Mouse (Mus musculus): ENCODE results near the gene Pip4k2c. TPM values are rescaled to one million over a fixed set of nuclear protein-coding genes. Genes with fewer than 3 reads are reported as not detected.
"Not testable (repeated sequence)": the region's sequence is repeated elsewhere in the genome, so short reads cannot be mapped to it uniquely, and the experiment has no call there.

The Pip4k2c gene
- polyA plus RNA-seq, 1 experiment from 2014 or later = 22.9 TPM

- no peak for ATAC-seq (ENCODE audit: insufficient number of reproducible peaks, insufficient read depth, low FRiP score, low read depth)
- H3K36me3 ChIP-seq (ENCODE audit: control insufficient read depth, insufficient read depth, low read length) = no peaks in the 10 kb centered on the region
- H3K27me3 ChIP-seq (ENCODE audit: control insufficient read depth, insufficient read depth, low read length) = peaks cover 38% of the 10 kb centered on the region
- no peaks in the 10 kb centered on the region for H3K9me3 ChIP-seq (ENCODE audit: control insufficient read depth, low read depth, low read length)
- peak overlapping the region; percentile 72; the same call in 1 of the 2 replicates for H3K9ac ChIP-seq (replicated peaks; ENCODE audit: low read depth, low read length)
- H3K27ac ChIP-seq (ENCODE audit: low read length) = no peak overlapping the region; the same call in 1 of the 2 replicates
- peak overlapping the region; percentile 100 for H3K4me2 ChIP-seq (replicated peaks; ENCODE audit: low read depth, low read length)
- 5% methylated on average over 11 of the region's 11 CpGs for WGBS
- H3K4me3 ChIP-seq (ENCODE audit: low read depth, low read length) = peak overlapping the region; percentile 67
- H3K4me1 ChIP-seq (ENCODE audit: control insufficient read depth, insufficient read depth, low read length) = peaks cover 9% of the 10 kb centered on the region
Measured at GRCm38 (mm10) chr10:127166404-127166715, 45.0 kb downstream of the Pip4k2c start.

GRCm38 (mm10) chr10:127165654-127166403 lies 45.6 kb downstream of the Pip4k2c start:
- peak overlapping the region; percentile 67 for H3K4me3 ChIP-seq (ENCODE audit: low read depth, low read length)
- peaks cover 8% of the 10 kb centered on the region for H3K4me1 ChIP-seq (ENCODE audit: control insufficient read depth, insufficient read depth, low read length)
- peak overlapping the region; percentile 72 for H3K9ac ChIP-seq (replicated peaks; ENCODE audit: low read depth, low read length)
- peak overlapping the region; percentile 100 for H3K4me2 ChIP-seq (replicated peaks; ENCODE audit: low read depth, low read length)
- peak overlapping the region; percentile 66; the same call in 1 of the 2 replicates for H3K27ac ChIP-seq (ENCODE audit: low read length)
- H3K9me3 ChIP-seq (ENCODE audit: control insufficient read depth, low read depth, low read length) = no peaks in the 10 kb centered on the region
- peak; percentile 38 for ATAC-seq (ENCODE audit: insufficient number of reproducible peaks, insufficient read depth, low FRiP score, low read depth)
- under 1% methylated on average over 56 of the region's 56 CpGs for WGBS
- H3K27me3 ChIP-seq (ENCODE audit: control insufficient read depth, insufficient read depth, low read length) = peaks cover 38% of the 10 kb centered on the region
- no peaks in the 10 kb centered on the region for H3K36me3 ChIP-seq (ENCODE audit: control insufficient read depth, insufficient read depth, low read length)

DNA sequence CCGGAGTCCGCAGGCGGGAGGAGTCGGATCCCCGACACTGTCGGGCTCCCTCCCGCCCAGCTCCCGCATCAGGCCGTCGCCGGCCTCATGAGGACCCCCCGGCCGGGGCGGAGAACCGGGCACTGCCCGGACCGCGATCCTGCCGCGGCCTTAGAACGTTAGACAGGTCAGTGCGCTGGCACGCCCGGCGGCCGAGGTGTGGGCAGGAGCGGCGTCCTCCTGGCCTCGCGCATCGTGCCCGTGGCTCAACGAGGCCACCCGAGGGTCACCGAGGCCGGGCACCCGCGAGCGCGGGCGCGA lies 46.1 kb downstream of the Pip4k2c start:
- H3K4me1 ChIP-seq (ENCODE audit: control insufficient read depth, insufficient read depth, low read length) = peaks cover 3% of the 10 kb centered on the region
- under 1% methylated on average over 40 of the region's 42 CpGs for WGBS
- H3K9ac ChIP-seq (replicated peaks; ENCODE audit: low read depth, low read length) = peak overlapping the region; percentile 72
- H3K4me2 ChIP-seq (replicated peaks; ENCODE audit: low read depth, low read length) = peak overlapping the region; percentile 100
- ATAC-seq (ENCODE audit: insufficient number of reproducible peaks, insufficient read depth, low FRiP score, low read depth) = peak; percentile 53
- H3K27me3 ChIP-seq (ENCODE audit: control insufficient read depth, insufficient read depth, low read length) = peaks cover 34% of the 10 kb centered on the region
- H3K4me3 ChIP-seq (ENCODE audit: low read depth, low read length) = peak overlapping the region; percentile 67
- H3K27ac ChIP-seq (ENCODE audit: low read length) = peak overlapping the region; percentile 66; the same call in 1 of the 2 replicates
- no peaks in the 10 kb centered on the region for H3K9me3 ChIP-seq (ENCODE audit: control insufficient read depth, low read depth, low read length)
- H3K36me3 ChIP-seq (ENCODE audit: control insufficient read depth, insufficient read depth, low read length) = no peaks in the 10 kb centered on the region

DNA sequence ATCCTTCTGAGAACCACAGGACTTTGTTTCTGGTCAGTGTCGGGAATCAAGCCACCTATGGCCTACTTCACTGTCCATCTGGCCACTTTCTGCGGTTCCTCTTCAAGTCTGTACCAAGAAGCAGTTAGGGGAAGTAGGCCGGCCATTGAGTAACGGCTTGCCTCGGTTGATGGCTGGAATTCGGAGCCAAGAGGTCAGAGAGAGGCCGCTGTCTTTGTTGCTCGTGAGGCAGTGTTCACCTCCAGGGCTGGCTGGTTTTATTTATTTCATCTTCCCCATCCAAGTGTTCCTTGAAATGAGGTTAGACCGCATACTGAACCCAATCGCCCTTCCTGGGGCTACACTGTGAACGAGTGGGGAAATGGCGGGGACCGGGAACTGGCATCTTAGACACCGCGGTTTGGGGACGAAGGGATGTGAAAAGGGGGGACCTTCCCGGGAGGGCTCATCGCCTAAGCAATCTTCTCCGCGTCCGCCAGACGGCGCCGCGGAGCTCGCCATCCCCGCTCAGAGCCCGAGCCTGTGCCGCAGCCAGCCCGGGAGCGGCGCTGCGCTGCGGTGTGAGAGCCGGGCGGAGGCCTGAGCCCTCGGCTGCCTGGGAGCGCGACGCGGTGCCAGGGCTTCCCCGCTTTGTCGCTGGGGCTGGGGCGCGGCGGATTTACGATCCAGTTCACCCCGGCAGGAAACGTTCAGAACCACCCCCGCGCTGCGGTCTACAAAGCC lies 46.6 kb downstream of the Pip4k2c start, which contains the start of gene B4galnt1:
B4galnt1 (plus strand) TSS at position 595 of the 723 bp plus-strand sequence.
- Histone ChIP-seq H3K9me3 (ENCODE audit: control insufficient read depth, low read depth, low read length) (no peaks in the 10 kb centered on the region), H3K4me1 (ENCODE audit: control insufficient read depth, insufficient read depth, low read length) (no peaks in the 10 kb centered on the region), H3K9ac (replicated peaks; ENCODE audit: low read depth, low read length) (peak within 1 kb of the TSS; percentile 72), H3K27ac (ENCODE audit: low read length) (peak within 1 kb of the TSS; percentile 66), H3K4me2 (replicated peaks; ENCODE audit: low read depth, low read length) (peak within 1 kb of the TSS; percentile 100), H3K36me3 (ENCODE audit: control insufficient read depth, insufficient read depth, low read length) (no peaks in the 10 kb centered on the region), H3K4me3 (ENCODE audit: low read depth, low read length) (peak within 1 kb of the TSS; percentile 67), H3K27me3 (ENCODE audit: control insufficient read depth, insufficient read depth, low read length) (peaks cover 30% of the 10 kb centered on the region)
- 2% methylated on average over 50 of the region's 52 CpGs for WGBS
- ATAC-seq (ENCODE audit: insufficient number of reproducible peaks, insufficient read depth, low FRiP score, low read depth) = peak; percentile 81

GRCm38 (mm10) chr10:127164190-127164589 lies 47.2 kb downstream of the Pip4k2c start:
- ATAC-seq (ENCODE audit: insufficient number of reproducible peaks, insufficient read depth, low FRiP score, low read depth) = no peak
- H3K9ac ChIP-seq (replicated peaks; ENCODE audit: low read depth, low read length) = no peak overlapping the region
- H3K9me3 ChIP-seq (ENCODE audit: control insufficient read depth, low read depth, low read length) = no peaks in the 10 kb centered on the region
- H3K4me1 ChIP-seq (ENCODE audit: control insufficient read depth, insufficient read depth, low read length) = no peaks in the 10 kb centered on the region
- no peak overlapping the region for H3K27ac ChIP-seq (ENCODE audit: low read length)
- H3K27me3 ChIP-seq (ENCODE audit: control insufficient read depth, insufficient read depth, low read length) = peaks cover 24% of the 10 kb centered on the region
- H3K4me3 ChIP-seq (ENCODE audit: low read depth, low read length) = no peak overlapping the region
- no peaks in the 10 kb centered on the region for H3K36me3 ChIP-seq (ENCODE audit: control insufficient read depth, insufficient read depth, low read length)
- no peak overlapping the region for H3K4me2 ChIP-seq (replicated peaks; ENCODE audit: low read depth, low read length)
- 91% methylated on average over 4 of the region's 4 CpGs for WGBS

DNA sequence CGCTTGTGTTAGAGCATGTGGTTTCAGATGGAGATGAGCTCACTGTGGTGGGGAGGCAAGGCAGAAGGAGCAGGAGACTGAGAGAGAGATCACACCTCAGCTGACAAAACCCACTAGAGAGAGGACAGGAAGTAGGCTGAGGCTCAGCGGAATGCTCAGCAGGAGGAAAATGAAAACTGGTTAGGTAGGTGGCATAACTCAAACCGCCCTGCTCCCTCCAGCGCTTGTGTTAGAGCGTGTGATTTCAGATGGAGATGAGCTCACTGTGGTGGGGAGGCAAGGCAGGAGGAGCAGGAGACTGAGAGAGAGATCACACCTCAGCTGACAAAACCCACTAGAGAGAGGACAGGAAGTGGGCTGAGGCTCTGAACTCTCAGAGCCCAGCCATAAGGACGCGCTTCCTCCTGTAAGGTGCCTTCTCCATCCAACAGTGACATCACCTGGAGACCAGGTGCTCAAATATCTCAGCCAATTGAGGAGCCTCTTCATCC lies 48.6 kb downstream of the Pip4k2c start:
- not testable (repeated sequence) for H3K4me3 ChIP-seq (ENCODE audit: low read depth, low read length); H3K4me2 ChIP-seq (replicated peaks; ENCODE audit: low read depth, low read length); H3K9me3 ChIP-seq (ENCODE audit: control insufficient read depth, low read depth, low read length); ATAC-seq (ENCODE audit: insufficient number of reproducible peaks, insufficient read depth, low FRiP score, low read depth); H3K27ac ChIP-seq (ENCODE audit: low read length); H3K36me3 ChIP-seq (ENCODE audit: control insufficient read depth, insufficient read depth, low read length); H3K9ac ChIP-seq (replicated peaks; ENCODE audit: low read depth, low read length); H3K4me1 ChIP-seq (ENCODE audit: control insufficient read depth, insufficient read depth, low read length)
- peaks cover 17% of the 10 kb centered on the region for H3K27me3 ChIP-seq (ENCODE audit: control insufficient read depth, insufficient read depth, low read length)
- WGBS = 48% methylated on average over 7 of the region's 7 CpGs

DNA sequence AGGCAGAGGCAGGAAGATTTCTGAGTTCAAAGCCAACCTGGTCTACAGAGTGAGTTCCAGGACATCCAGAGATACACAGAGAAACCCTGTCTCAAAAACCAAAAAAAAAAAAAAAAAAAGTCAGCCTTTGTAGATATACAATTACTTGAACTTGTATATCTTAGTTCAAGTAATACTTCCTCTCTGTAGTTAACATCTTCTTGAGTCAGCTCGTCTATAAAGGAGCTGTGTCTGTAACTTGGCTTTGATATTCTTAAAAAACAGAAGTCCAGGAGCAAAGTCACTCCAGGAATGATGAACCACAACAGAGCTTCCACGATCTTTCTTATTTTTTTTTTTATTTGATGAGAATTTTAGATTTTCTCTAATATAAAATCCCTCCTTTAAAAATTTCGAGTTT lies 50.7 kb downstream of the Pip4k2c start:
- Histone ChIP-seq H3K9ac (replicated peaks; ENCODE audit: low read depth, low read length) (no peak overlapping the region), H3K4me1 (ENCODE audit: control insufficient read depth, insufficient read depth, low read length) (no peaks in the 10 kb centered on the region), H3K36me3 (ENCODE audit: control insufficient read depth, insufficient read depth, low read length) (no peaks in the 10 kb centered on the region), H3K4me2 (replicated peaks; ENCODE audit: low read depth, low read length) (no peak overlapping the region), H3K9me3 (ENCODE audit: control insufficient read depth, low read depth, low read length) (no peaks in the 10 kb centered on the region), H3K4me3 (ENCODE audit: low read depth, low read length) (no peak overlapping the region), H3K27ac (ENCODE audit: low read length) (no peak overlapping the region), H3K27me3 (ENCODE audit: control insufficient read depth, insufficient read depth, low read length) (no peaks in the 10 kb centered on the region)
- ATAC-seq (ENCODE audit: insufficient number of reproducible peaks, insufficient read depth, low FRiP score, low read depth) = no peak
- 65% methylated on average over 3 of the region's 3 CpGs for WGBS

DNA sequence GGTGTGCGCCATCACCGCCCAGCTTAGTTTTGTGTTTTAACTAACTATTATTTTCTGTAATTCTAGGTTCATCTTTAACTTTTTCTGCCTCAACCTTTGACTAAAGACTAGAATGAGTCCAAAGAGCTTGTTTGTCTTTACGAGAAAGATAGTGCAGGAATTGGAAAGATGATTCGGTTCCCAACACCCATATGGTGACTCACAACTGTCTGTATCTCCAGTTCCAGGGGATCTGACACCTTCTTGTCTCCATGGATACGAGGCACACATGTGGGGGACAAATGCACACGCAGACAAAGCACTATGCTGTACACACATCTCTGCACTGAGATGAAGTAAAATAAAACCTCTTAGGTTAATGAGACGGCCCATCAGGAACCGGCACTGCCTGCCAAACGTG lies 51.3 kb downstream of the Pip4k2c start:
- Histone ChIP-seq H3K9me3 (ENCODE audit: control insufficient read depth, low read depth, low read length) (no peaks in the 10 kb centered on the region), H3K36me3 (ENCODE audit: control insufficient read depth, insufficient read depth, low read length) (no peaks in the 10 kb centered on the region), H3K4me3 (ENCODE audit: low read depth, low read length) (no peak overlapping the region), H3K4me1 (ENCODE audit: control insufficient read depth, insufficient read depth, low read length) (no peaks in the 10 kb centered on the region), H3K27me3 (ENCODE audit: control insufficient read depth, insufficient read depth, low read length) (no peaks in the 10 kb centered on the region), H3K9ac (replicated peaks; ENCODE audit: low read depth, low read length) (no peak overlapping the region), H3K4me2 (replicated peaks; ENCODE audit: low read depth, low read length) (no peak overlapping the region), H3K27ac (ENCODE audit: low read length) (no peak overlapping the region)
- ATAC-seq (ENCODE audit: insufficient number of reproducible peaks, insufficient read depth, low FRiP score, low read depth) = no peak
- WGBS = 83% methylated on average over 9 of the region's 9 CpGs
